Mouse (Mus musculus) heart, embryonic 10.5 days (tissue): ENCODE data around the gene Sh2d6. TPM values are rescaled to one million over a fixed set of nuclear protein-coding genes. Genes with fewer than 3 reads are reported as not detected.

Experiments
- DNase-seq: peaks from one replicate; pipeline ENCODE4 v3.0.0-alpha.2; 2017; ENCODE audit warnings: low spot score
- H3K27ac ChIP-seq: fragments of 300-500 bp; sonication (generic); 2 replicates; pipeline ENCODE4 v1.5.1; 2016; ENCODE audit warnings: mild to moderate bottlenecking
- H3K27me3 ChIP-seq: fragments of 300-500 bp; sonication (generic); 2 replicates; pipeline ENCODE4 v1.6.1; 2016; ENCODE audit warnings: mild to moderate bottlenecking; ENCODE audit not compliant: poor library complexity, insufficient read depth, severe bottlenecking
- H3K36me3 ChIP-seq: fragments of 300-500 bp; sonication (generic); 2 replicates; pipeline ENCODE4 v1.6.1; 2016; ENCODE audit warnings: mild to moderate bottlenecking, moderate library complexity
- H3K4me1 ChIP-seq: fragments of 300-500 bp; sonication (generic); 2 replicates; pipeline ENCODE4 v1.6.1; 2016; ENCODE audit warnings: mild to moderate bottlenecking
- H3K4me3 ChIP-seq: fragments of 300-500 bp; sonication (generic); 2 replicates; pipeline ENCODE4 v1.5.1; 2016; ENCODE audit warnings: mild to moderate bottlenecking, moderate library complexity
- H3K9me3 ChIP-seq: fragments of 300-500 bp; sonication (generic); 2 replicates; pipeline ENCODE4 v1.6.1; 2016; ENCODE audit warnings: mild to moderate bottlenecking, moderate library complexity
- WGBS: fragments of 180-500 bp; shearing (Covaris S2); methylation state at CpG from one replicate; pipeline ENCODE4 v1.1.7; 2016; 5-methylcytosine and 5-hydroxymethylcytosine counted together
- polyA plus RNA-seq: library from polyadenylated mRNA; unstranded; fragments of >200 nt; fragmentation: Nextera tagmentation; extraction: Ambion mirVana; gene quantifications from 2 replicates; pipeline ENCODE4 v1.2.1, GENCODE M21; 2016

Gene Sh2d6
- polyA plus RNA-seq, 1 experiment from 2014 or later: not detected

DNA sequence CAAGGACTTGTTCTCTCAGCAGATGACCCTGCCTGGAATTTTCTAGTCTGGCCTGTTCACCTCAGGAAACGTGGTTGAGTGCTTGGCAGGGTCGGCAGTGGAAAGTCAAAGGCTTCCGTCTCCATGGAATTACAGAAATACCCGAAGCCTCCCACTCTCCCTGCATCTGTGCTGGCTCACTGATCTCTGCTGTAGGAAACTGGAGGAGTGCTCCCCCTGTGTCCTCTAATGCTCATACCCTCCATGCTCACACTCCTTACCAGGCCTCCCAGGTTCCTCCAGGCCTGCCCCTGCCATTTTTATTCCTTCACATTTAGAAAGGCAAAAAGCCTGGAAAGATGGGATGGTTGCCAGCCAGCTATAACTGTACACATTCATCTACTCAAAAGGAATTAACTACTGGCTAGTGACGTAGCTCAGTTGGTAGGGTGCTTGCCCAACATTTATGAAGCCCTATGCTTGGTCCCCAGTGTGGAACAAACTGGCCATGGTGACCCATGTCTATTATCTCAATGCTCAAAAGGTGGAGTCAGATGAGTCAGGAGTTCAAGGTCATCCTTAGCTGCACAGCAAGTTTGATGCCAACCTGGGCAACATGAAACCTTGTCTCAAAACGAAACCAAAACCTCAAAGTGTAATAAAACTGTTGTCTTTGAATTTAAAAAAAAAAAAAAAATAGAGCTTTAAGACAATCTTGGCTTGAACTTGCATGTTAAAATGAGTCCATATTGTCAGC, 10.7 kb downstream of the Sh2d6 start:
- WGBS: 59% methylated on average over 6 of the region's 6 CpGs
- no peak for DNase-seq
- no peaks in the 10 kb centered on the region for H3K9me3 ChIP-seq
- H3K27me3 ChIP-seq: no peaks in the 10 kb centered on the region
- H3K27ac ChIP-seq: peak overlapping the region; percentile 63; the same call in 1 of the 2 replicates
- no peak overlapping the region for H3K4me3 ChIP-seq
- no peaks in the 10 kb centered on the region for H3K36me3 ChIP-seq
- peaks cover 24% of the 10 kb centered on the region for H3K4me1 ChIP-seq

- WGBS: 71% methylated on average over 2 of the region's 2 CpGs
- Histone ChIP-seq H3K9me3 (no peaks in the 10 kb centered on the region), H3K27ac (peak overlapping the region; percentile 63; the same call in 1 of the 2 replicates), H3K27me3 (no peaks in the 10 kb centered on the region), H3K4me3 (no peak overlapping the region), H3K36me3 (no peaks in the 10 kb centered on the region), H3K4me1 (peaks cover 25% of the 10 kb centered on the region)
- DNase-seq: no peak
These were observed 11.6 kb downstream of the Sh2d6 start for GRCm38 (mm10) chr6:72509872-72510435.

GRCm38 (mm10) chr6:72508596-72508995, 12.9 kb downstream of the Sh2d6 start:
- 68% methylated on average over 4 of the region's 4 CpGs for WGBS
- H3K4me1 ChIP-seq: peaks cover 34% of the 10 kb centered on the region
- DNase-seq: no peak
- no peaks in the 10 kb centered on the region for H3K27me3 ChIP-seq
- H3K4me3 ChIP-seq: no peak overlapping the region
- no peaks in the 10 kb centered on the region for H3K9me3 ChIP-seq
- no peaks in the 10 kb centered on the region for H3K36me3 ChIP-seq
- no peak overlapping the region for H3K27ac ChIP-seq

- H3K27ac ChIP-seq: no peak overlapping the region
- no peaks in the 10 kb centered on the region for H3K9me3 ChIP-seq
- H3K27me3 ChIP-seq: no peaks in the 10 kb centered on the region
- H3K36me3 ChIP-seq: no peaks in the 10 kb centered on the region
- WGBS: 71% methylated on average over 1 of the region's 1 CpGs
- no peak for DNase-seq
- H3K4me1 ChIP-seq: peaks cover 19% of the 10 kb centered on the region
- H3K4me3 ChIP-seq: no peak overlapping the region
These were observed 15.4 kb downstream of the Sh2d6 start for GRCm38 (mm10) chr6:72506104-72506503.

GRCm38 (mm10) chr6:72503939-72504338, 17.6 kb downstream of the Sh2d6 start:
- Histone ChIP-seq H3K9me3 (no peaks in the 10 kb centered on the region), H3K27ac (no peak overlapping the region), H3K27me3 (no peaks in the 10 kb centered on the region), H3K4me1 (0 out of 2 replicates have a peak, but pooled peaks cover 10% of the 10 kb centered on the region), H3K36me3 (no peaks in the 10 kb centered on the region), H3K4me3 (no peak overlapping the region)
- no peak for DNase-seq
- WGBS: 70% methylated on average over 2 of the region's 2 CpGs

DNA sequence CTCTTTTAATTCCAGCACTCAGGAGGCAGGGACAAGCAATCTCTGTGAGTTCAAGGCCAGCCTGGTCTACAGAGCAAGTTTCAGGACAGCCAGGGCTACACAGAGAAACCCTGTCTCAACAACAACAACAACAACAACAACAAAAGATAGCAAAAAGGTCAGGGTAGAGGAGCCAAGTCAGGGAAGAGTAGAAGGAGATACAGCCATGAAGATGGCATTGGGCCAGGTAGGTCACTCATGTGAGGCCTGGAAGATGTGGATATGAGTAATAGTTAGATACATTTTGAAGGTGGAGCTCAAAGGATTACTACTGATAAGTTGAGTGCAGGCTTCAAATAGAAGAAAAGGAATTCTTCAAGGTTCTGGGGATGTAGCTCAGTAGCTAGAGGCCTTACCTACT, 18.2 kb downstream of the Sh2d6 start:
- DNase-seq: no peak
- Histone ChIP-seq H3K36me3 (no peaks in the 10 kb centered on the region), H3K27me3 (no peaks in the 10 kb centered on the region), H3K4me3 (no peak overlapping the region), H3K4me1 (0 out of 2 replicates have a peak, but pooled peaks cover 10% of the 10 kb centered on the region), H3K27ac (no peak overlapping the region), H3K9me3 (no peaks in the 10 kb centered on the region)

- WGBS: 65% methylated on average over 5 of the region's 5 CpGs
- DNase-seq: no peak
- Histone ChIP-seq H3K36me3 (no peaks in the 10 kb centered on the region), H3K4me1 (no peaks in the 10 kb centered on the region), H3K4me3 (no peak overlapping the region), H3K27me3 (no peaks in the 10 kb centered on the region), H3K9me3 (no peaks in the 10 kb centered on the region), H3K27ac (no peak overlapping the region)
These were observed 22.6 kb downstream of the Sh2d6 start for GRCm38 (mm10) chr6:72498950-72499349.

DNA sequence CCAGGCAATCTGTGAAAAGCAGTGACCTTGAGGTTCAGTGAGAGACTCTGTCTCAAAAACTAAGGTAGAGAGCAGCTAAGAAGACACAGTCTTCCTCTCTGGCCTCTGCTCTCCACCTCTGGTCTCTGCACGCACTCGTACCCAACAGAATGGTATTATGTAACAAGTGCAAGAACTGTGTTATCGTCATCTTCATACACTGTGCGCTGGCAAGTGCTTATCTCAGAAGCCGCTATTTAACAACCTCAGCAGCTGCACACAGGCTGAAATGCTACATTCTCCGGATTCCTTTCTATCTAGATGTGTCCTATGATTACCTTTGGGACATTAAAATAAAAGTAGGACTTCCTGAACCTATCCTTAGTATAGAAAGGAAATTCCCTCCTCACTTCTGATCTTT, 28.6 kb downstream of the Sh2d6 start:
- H3K4me3 ChIP-seq: no peak overlapping the region
- peaks cover 38% of the 10 kb centered on the region for H3K4me1 ChIP-seq
- no peak for DNase-seq
- H3K27me3 ChIP-seq: no peaks in the 10 kb centered on the region
- H3K36me3 ChIP-seq: no peaks in the 10 kb centered on the region
- no peaks in the 10 kb centered on the region for H3K9me3 ChIP-seq
- H3K27ac ChIP-seq: peak overlapping the region; percentile 13; the same call in 1 of the 2 replicates
- 37% methylated on average over 6 of the region's 6 CpGs for WGBS

DNA sequence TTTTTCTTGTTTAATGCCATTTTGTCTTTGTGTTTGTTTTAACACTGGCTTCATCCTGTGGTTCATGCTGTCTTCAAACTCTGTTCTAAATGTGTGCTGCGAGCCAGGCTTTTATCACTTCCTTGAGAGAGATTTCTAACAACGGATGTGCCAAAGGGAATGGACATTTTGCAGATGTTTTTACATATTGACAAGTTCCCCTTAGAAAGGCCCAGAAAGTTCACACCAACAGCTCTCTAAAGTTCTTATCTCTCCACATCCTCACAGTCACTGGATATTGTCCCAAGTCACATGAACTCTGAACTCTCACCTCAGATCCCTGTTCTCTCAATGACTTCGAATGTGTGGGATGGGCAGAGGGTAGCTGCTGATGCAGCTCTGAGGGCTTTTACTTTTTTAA, 30.4 kb downstream of the Sh2d6 start:
- WGBS: 20% methylated on average over 3 of the region's 3 CpGs
- Histone ChIP-seq H3K36me3 (no peaks in the 10 kb centered on the region), H3K27me3 (no peaks in the 10 kb centered on the region), H3K27ac (no peak overlapping the region), H3K9me3 (no peaks in the 10 kb centered on the region), H3K4me1 (peaks cover 41% of the 10 kb centered on the region), H3K4me3 (no peak overlapping the region)
- no peak for DNase-seq

DNA sequence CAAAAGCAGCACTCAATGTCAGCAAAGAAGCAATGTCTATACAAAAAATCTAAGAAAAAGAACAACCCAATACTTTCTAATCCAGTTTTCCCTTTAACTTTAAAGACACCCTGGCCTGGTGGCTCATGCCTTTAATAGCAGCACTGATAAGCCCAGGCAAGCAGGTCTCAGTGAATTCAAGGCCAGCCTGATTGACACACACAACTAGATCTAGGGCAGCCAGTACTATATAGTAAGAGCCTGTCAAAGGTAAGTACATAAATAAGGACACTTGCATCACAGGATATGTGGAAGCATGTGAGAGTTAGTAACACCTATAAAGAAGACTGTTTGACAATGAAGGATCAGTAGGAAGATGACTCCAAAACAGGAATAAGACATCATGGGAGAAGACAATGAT, 32.0 kb downstream of the Sh2d6 start:
- Histone ChIP-seq H3K27me3 (no peaks in the 10 kb centered on the region), H3K4me3 (no peak overlapping the region), H3K9me3 (no peaks in the 10 kb centered on the region), H3K27ac (peak overlapping the region; percentile 3; the same call in 1 of the 2 replicates), H3K4me1 (peaks cover 41% of the 10 kb centered on the region), H3K36me3 (no peaks in the 10 kb centered on the region)
- no peak for DNase-seq

DNA sequence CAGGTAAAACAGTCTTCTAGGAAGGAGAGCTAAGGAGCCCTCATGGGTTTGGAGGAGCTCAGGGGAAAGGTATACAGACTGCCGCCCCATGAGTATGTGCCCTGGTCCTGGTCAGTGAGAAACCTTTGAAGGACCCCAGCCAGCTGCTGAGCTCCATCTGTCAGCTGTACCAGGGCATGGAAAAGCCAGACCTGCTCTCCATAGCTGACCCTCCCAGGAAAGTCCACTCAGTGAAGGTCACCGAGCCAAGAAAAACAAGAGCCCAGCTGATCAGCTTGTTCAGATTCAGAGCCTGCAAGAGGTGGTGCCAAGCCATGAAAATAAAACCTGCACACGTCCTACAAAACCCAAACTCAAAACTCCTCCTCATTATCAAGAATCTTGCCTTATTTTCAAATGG, 32.7 kb downstream of the Sh2d6 start:
- 34% methylated on average over 3 of the region's 3 CpGs for WGBS
- H3K36me3 ChIP-seq: no peaks in the 10 kb centered on the region
- H3K27ac ChIP-seq: peak overlapping the region; percentile 81
- DNase-seq: peak; percentile 79
- H3K4me3 ChIP-seq: no peak overlapping the region
- H3K27me3 ChIP-seq: no peaks in the 10 kb centered on the region
- peaks cover 41% of the 10 kb centered on the region for H3K4me1 ChIP-seq
- no peaks in the 10 kb centered on the region for H3K9me3 ChIP-seq

DNA sequence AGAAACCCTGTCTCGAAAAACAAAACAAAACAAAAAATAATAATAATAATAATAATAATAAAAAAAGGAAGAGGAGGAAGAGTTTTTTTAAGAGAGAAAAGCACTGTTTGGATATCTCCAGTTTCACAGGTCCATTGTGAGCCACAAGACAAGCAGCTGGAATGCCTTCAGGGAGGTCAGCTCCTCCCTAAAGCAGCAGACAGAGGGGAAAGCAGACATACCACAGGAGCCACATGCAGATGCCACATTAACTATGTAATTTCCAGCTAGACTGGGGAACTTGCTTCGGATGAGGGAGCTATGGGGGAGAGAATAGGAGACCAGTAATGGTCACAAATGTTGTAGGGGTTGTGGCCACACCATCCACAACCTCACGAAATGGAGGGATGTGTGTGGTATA, 34.2 kb downstream of the Sh2d6 start:
- Histone ChIP-seq H3K4me3 (no peak overlapping the region), H3K27ac (no peak overlapping the region), H3K36me3 (no peaks in the 10 kb centered on the region), H3K27me3 (no peaks in the 10 kb centered on the region), H3K4me1 (peaks cover 32% of the 10 kb centered on the region), H3K9me3 (no peaks in the 10 kb centered on the region)
- 52% methylated on average over 3 of the region's 3 CpGs for WGBS
- no peak for DNase-seq

GRCm38 (mm10) chr6:72486307-72486706, 35.2 kb downstream of the Sh2d6 start:
- no peak overlapping the region for H3K27ac ChIP-seq
- H3K27me3 ChIP-seq: no peaks in the 10 kb centered on the region
- H3K4me3 ChIP-seq: no peak overlapping the region
- WGBS: 84% methylated on average over 6 of the region's 6 CpGs
- DNase-seq: no peak
- H3K9me3 ChIP-seq: no peaks in the 10 kb centered on the region
- H3K4me1 ChIP-seq: peaks cover 30% of the 10 kb centered on the region
- H3K36me3 ChIP-seq: no peaks in the 10 kb centered on the region
